Mouse (Mus musculus): ENCODE results near the gene Sdsl.

DNA sequence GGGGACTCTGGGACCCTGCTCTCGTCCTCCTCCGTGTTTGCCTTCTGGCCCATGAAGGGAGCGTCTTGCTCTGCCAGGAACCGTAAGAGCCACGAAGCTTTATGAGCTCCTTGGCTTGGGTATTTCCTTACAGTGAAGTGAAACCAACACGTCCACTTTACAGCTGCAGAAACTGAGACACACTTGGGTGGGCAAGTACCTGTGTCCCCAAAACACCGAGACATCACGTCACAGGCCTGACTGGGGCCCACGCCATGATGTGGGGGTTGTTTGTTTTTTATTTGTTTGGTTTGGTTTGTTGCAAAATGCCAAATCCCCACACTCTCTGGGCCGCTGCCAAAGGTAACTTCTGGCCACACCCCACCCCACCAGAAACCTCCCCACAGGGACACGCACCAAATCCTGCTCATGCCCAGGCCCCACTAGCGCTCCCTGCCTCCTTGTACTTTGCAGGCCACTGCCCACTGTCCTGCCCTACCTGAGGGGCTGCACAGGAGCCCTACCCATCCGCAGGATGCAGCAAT, 23.2 kb upstream of the Sdsl start:
- no peak for TF ChIP-seq CTCF (conservative IDR thresholded peaks at IDR 0.05; ENCODE audit: insufficient read depth, insufficient read length, low read depth, low read length)
- no peak for TF ChIP-seq POLR2A (IDR thresholded peaks at IDR 0.05; ENCODE audit: low read depth, low read length)

Data from kidney, adult 2 months (tissue).